Mouse (Mus musculus): Measurements from ENCODE around the gene Gm28042. TPM values are rescaled to one million over a fixed set of nuclear protein-coding genes. Genes with fewer than 3 reads are reported as not detected.

Gene Gm28042
- total RNA-seq, 2 experiments from 2014 or later = 0.41 to 0.42 TPM

DNA sequence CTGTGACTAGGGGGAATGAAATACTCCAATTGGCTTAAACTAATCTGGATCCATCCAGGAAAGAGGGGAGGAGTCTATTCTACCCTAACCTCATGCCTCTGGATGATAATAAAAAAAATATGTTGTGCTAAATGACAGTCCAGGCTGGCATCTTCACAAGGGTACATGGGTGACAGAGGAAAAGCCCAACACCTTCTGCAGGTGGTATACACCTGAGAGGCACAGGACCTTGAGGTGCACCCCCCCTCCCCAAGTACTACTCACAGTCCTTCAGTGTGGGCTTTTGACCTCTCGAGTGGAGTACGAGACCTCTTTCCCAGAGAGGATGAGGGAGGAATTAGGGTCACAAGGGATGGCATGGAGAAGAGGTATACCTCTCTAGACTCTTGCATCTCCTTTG, 60.6 kb downstream of the Gm28042 start:
- intact Hi-C loops (cut with DNase I; ENCODE audit: low total_unique reads) = loop anchor here (2.0 kb wide), 1 partner anchor 75 kb away; no protein-coding TSS in a partner anchor
- DNase-seq = no peak

DNA sequence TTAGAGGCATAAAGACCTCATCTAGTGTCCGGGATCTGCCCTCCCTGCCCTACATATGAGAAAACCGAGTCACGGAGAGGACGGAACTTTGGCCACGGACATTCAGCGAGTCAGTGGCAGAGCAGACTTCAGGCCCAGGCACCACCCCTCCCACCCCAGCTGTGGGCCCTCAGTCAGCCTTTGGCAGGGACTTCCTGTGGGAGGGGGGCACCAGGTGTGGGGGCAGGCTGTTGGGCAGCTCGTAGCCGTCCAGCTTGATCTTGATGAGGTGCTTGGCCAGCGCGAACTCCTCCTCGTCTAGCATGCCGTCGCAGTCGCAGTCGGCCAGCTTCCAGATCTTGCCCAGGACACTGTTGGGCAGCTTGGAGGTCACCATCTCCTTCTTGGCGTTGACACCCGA, 63.7 kb downstream of the Gm28042 start:
- intact Hi-C loops (cut with DNase I; ENCODE audit: low total_unique reads) = no loop called here
- no peak for DNase-seq

Small RNA genes within 50 kb of the gene (microRNA-seq; reads per million reads assigned to microRNA genes)
- gene Mir7665 = 0 to 0.50 reads per million in 2 experiments

Other genes starting within 250 kb of the Gm28042 start
- gene Rpap1, start 240.0 kb upstream of the Gm28042 start, total RNA-seq (2021) = 10 to 100 TPM; 12.7 to 12.9 TPM
- 1 to 10 TPM; 1.8 to 3.6 TPM for gene Tyro3, start 229.8 kb upstream of the Gm28042 start, total RNA-seq (2021)
- gene Mga, start 130.3 kb upstream of the Gm28042 start, total RNA-seq (2021) = 10 to 100 TPM; 30.3 to 33.9 TPM
- gene Mapkbp1, start 54.8 kb upstream of the Gm28042 start, total RNA-seq (2021) = 1 to 10 TPM; 6.5 to 6.7 TPM
- 1 to 10 TPM; 3.0 to 4.7 TPM for gene Jmjd7, start within 50 bp of the Gm28042 start, total RNA-seq (2021)
- under 1 TPM; 0.51 to 0.84 TPM for gene Pla2g4b, start 5.9 kb downstream of the Gm28042 start, total RNA-seq (2021)
- gene Ehd4, start 127.1 kb downstream of the Gm28042 start, total RNA-seq (2021) = 10 to 100 TPM; 72.8 to 89.4 TPM
- 10 to 100 TPM; 31.0 to 35.1 TPM for gene Pla2g4e, start 217.8 kb downstream of the Gm28042 start, total RNA-seq (2021)

All from gastrocnemius, postnatal 14 days (tissue).